Mouse (Mus musculus): Measurements from ENCODE around the gene Ddr1.

- TF ChIP-seq EP300 (IDR thresholded peaks at IDR 0.05; ENCODE audit: low read depth), result no peak
- no peak for TF ChIP-seq CTCF (IDR thresholded peaks at IDR 0.05; ENCODE audit: low read depth)
Observed at GRCm38 (mm10) chr17:35673416-35674035, 30.9 kb downstream of the Ddr1 start, which contains the start of gene Gtf2h4.

All from liver, embryonic 14.5 days (tissue).